Mouse (Mus musculus) adrenal gland, adult (tissue): ENCODE measurements around the gene Col4a3.

ENCODE experiments used
- DNase-seq, 2 experiments: peaks; one replicate each; pipeline ENCODE4 v3.0.0; 2022 to 2023; ENCODE audit warnings: low spot score in 1 of 2; ENCODE audit not compliant: inconsistent age in 2 of 2

Gene Col4a3

DNA sequence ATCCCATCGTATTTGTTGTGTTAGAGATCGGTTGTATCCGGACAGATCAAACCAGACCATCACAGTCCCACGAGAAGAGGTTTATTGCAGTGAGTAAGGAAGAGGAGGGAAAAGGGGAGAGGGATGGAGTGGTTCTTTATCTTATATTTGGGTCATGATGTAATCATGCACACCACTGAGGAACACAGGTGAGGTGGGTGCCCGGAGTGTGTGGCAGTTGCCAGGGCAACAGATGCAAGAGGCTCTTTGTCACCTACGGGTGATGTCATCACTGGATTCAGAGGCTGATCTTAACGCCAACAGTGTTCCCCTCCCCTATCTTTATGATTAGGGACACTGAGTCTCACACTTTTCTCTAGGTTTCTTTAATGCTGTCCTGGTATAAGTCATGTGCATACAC is 18.6 kb downstream of the Col4a3 start:
- DNase-seq = no peak

DNA sequence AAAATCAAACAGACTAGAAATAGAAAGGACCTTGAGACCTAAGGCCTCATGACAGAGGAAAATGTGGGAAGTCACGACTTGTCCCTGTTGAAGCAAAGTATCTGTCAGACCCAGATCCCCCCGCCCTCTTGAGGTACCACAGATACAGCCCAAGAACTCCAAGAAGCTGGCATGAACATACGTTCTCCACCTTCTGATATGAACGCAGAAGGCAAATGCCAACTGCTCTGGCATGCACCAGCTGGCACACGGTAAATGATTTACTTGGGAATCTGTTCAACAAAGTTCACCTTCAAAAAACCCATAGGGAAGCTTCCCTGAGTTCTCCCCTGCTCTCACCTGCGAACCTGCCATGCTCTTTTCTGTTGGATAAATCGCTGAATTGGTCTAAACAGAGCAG is 19.1 kb downstream of the Col4a3 start:
- no peak for DNase-seq

DNA sequence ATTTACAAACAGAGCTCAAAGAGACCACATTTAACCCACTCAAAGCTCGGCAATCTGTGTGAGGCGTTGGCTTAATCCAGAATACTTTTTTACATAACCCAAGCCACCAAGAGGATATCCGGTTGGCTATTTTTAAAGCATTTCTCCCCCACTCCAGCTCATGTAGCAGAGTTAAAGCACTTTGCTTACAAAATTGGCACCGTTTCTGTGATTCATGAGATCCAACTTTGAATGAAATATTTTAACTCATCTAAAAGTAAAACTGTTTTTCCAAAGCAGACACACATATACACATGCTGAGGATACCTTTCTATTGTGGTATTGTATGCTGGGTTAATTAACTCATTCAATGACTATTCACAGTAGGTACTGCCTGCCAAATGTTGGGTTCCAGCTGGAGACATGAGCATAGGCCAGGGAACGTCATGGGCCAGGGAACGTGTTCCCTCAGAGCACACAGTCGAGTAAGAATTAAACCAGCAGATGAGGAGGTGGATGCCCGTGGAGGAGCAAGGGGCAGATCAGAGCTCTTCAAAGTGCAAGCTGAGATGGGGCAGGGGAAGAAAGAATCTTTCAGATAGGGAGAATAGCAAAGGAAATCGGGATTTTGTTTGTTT is 22.0 kb downstream of the Col4a3 start:
- DNase-seq = no peak

DNA sequence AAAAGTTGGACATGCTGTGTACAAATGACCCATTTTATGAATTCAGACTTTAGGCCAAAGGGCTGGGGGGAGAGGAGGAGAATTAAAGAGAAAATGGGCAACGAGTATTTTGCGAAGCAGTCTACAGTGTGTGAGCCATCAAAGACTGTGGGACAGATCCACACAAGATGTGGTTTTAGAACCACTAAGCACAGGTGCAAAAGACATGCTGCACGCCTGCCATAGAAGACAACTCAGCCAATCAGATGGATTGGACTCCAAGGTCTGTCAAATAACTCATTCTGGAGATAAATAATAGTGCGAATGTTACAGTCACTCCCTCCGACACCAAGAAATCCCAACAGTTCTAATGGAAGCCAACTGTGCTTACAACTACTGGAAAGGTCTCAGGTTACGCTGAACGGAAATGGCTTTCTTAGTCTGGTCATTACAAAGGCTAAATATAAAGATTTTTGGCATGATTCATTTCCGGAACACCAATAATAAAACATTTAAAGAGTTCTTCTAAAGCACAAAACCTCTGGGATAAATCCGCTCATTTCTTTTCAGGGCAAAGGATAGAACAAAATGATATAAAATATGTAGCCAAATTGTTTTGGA is 25.4 kb downstream of the Col4a3 start:
- DNase-seq = no peak

DNA sequence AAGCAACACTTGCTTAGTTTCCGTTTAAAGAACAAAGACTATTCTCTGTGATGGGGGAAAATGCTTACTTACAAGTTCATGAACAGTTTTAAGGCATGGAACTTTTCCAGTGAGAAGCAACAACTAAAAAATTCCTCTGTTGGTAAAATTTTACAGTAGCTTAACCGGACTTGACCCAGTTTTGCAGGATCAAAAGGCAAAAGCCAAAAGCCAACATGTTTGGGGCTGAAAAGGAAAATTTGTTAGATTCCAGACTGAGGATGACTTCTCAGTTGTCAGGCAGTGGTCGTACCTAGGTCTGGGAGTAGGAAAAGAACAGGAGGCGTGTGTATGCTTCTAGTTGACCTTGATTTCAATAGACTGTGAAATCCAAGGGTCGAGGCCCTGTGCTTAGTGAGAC is 31.3 kb downstream of the Col4a3 start:
- DNase-seq = no peak

DNA sequence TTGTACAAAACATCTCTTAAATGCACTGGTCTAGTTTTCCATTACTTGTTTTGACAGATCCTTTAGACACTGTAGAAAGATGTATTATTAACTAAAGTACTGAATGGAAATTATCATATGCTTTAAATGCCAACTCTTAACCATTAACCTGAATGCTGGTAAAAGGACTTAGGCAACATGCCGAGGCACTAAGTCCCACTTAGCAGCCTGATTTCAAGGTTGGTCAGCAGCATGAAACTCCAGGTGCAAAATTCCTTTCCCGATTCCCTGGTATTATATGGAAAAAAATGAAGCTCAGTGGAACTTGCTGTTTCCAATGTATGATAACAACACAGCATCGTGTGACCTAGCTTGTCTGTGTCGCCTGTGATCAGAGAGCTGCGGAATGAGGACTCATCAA is 31.9 kb downstream of the Col4a3 start:
- DNase-seq = no peak

DNA sequence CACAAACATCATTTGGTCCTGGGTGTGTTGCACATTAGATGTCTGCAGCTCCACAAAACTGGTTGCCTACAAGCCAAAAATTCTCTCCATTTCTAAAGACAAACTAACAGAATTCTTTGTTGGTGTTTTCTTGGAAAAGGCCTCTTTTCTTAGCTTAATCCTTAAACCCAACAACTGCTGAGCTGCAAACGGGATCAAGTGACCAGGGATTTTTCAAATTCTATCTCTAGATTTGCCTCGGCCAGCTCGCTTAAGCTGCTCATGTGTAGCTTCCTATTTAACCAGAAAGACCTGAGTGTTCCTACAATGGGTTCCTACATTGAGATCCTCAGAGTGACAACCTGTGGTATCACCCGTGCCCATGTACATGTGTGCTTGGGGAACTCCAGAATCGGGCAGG is 33.3 kb downstream of the Col4a3 start:
- no peak for DNase-seq

DNA sequence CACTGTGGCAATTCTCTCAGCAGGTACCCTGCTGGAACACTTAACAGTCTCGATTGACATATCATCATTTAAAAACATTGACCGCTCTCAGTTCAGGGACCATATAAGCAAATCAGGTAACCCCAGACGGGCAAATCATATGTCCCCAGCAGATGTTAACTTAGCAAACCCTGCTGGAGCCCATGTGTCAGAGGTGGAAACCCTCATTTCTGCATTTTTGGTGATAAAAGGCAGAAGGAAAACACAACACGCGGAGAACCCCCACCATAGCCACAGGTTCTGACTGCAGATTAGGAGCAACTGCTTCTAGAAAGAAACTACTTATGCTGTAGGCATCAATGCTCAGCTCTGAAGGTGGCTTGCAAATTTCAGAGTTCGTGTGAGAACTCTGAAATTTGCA is 38.2 kb downstream of the Col4a3 start:
- DNase-seq = no peak

DNA sequence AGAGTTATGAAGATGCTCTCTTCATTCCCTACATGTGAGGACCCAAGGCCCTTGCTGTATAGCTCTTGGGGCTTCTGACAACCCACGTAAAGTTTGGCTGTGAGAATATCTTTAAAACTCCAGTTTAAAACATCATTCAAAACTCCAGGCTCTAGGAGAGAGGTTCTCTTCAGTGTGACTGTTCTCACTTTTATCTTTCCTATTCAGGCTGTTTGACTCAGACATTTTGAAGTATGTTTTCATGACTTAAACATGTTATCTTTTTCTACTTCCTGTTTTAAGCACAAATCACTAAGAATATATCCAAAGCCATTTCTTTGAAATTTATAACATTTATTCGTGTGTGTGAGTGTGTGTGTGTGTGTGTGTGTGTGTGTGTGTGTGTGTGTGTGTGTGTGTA is 38.8 kb downstream of the Col4a3 start:
- no peak for DNase-seq

DNA sequence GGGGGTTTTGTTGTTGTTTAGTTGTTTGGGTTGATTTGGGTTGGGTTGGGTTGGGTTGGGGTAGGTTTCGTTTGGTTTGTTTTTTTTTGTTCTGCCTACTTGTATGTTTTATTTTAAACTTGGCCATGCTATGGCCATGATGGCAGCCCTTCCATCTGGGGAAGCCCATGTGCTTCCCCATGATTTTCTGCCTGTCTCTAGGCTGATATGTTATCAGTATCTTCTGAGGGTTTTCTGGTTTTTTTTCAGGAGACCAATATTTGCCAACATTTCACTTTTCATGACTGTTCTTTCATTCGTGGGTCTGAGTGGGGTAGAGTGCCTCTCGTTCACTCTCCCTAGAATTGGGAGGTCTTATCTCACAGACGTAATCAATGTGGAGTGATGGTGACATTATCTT is 40.9 kb downstream of the Col4a3 start:
- no peak for DNase-seq

DNA sequence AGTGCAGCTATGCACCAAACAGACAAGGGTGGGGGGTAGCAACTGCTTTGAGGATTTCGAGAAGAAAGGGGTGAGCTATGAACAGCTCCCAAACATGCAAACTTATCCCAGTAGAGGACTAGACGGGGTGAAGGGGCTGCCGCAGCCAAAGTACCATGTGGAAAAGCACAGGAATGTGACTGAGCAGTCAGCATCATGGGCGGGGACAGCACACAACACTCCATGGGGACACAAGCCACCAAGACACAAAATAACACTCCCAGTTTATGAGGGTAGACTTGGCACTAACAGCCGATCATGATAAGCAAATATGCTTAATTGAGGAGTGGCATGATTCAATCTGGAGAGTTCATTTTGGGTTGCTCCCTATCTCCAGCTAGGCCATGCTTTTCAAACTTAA is 42.8 kb downstream of the Col4a3 start:
- no peak for DNase-seq

DNA sequence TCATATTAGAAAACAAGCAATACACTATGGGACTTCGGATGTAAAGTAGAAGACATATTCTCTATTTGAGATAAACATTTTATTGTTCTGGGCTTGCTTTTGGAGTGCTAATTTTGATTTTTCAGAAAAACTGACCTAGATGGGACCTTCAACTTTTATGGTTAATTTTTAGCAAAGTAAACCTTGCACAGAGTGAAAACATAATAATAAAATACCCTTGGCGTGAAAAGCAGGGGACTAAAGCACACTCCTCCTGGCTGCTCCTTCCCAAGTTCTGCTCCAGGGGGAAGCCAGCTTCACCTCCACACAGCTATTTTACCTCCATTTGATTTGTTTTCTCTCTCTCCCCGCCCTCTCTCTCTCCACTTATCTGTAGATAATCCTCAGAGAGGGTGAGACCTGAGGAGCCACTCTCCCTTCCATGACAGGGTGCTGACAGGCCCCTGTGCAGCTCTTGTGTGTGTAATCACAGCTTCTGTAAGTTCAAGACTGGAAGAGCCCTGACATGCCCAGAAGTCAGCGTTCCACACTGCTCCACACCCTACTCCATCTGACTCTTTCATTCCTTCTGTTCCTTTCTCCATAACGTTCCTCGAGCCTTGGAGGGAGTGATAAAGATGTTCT is 44.6 kb downstream of the Col4a3 start:
- no peak for DNase-seq

DNA sequence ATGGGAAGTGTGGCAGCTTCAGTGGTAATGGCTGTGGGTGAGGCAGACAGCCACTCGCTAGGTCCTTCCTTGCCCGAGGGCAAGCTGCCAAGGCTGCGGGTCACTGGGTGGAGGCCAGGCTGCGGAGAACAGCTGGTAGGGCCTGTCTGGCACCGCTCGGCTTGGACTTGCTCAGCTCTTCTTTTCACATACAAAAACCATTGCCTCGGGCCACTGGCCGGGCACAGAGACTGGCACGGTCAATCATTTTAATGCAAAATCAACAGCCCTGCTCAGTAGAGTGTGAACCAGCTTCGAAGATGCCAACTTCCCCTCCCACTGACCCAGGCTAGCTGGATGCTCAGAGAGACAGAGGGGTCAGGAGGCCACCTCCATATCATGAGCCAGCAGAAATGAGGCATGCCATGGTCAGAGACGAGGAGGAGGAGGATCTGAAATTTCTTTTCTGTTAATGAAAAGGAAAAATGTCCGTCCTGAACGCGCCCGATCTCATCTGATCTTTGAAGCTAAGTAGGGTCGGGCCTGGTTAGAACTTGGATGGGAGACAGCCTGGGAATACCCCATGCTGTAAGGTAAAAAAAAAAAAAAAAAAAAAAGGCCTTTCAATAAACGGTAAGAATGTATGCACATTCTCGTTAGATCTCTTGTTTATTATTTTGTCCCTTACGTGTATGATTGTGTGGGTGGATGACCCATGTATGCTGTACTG is 48.0 kb downstream of the Col4a3 start:
- peak; percentile 70 to 87 for DNase-seq

DNA sequence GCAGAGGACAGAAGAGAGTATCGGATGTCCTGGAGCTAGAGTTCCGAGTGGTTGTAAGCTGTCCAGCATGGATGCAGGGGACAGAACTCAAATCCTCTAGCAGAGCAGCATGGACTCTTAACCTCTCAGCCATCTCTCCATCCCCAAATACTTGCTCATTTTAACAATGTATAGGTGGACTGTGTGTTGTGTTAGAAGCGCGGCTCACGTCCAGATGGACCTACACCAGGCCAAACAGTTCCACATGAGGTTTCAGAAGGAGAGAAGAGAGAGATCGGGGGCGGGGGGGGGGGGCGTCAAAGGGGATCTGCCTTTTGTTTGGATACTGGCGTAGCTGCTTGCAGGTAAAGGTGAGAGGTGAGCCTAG is 48.5 kb downstream of the Col4a3 start:
- no peak for DNase-seq

DNA sequence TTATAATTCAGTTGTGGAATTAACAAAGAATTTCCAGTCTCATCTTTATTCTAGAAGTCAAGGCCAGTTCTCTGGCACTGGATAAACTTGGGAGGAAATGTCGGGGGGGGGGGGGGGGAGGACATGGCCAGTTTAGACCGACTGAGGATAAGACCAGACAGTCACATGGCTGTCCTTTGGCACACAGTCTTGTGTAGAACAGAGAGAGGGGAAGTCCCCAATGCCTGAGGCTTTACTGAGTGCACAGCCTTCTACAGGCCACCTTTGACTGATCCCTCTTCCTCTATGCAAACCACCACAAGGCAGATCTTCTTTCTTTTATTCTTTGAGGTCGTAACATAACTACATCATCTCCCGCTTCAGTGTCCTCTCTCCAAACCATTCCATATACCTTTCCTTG is 49.6 kb downstream of the Col4a3 start:
- DNase-seq = peak; percentile 34 to 57

DNA sequence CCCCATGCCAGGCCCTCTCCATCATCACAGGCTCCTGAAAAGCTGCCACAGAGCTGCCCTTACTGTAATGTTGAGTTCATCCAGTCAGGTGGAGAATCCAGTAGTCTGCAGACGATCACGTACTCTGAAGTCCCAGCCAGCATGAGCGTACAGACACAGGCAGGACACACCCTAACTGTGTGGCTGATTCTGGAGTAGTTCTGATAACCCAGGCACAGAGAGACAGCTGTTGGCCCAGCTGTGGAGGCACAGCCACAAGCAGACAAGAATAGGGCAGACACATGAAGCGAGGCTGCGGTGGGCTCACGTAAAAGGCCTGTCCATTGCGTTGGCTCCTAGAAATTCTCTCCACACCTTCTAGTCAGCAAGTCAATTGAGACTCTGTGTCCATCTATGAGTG is 50.7 kb downstream of the Col4a3 start:
- no peak for DNase-seq

DNA sequence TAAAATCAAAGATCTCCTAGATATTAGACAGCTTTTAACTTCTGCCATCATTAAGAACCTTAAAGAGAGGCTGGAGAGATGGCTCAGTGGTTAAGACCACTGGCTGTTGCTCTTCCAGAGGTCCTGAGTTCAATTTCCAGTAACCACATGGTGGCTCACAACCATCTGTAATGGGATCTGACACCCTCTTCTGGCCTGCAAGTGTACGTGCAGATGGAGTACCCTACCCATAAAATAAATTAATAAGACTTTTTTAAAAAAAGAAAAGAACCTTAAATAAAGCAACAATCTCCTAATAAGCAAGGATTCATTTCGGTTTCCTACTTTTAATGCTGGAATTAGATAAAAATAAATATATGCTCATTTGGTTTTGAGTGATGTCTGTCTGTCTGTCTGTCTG is 51.7 kb downstream of the Col4a3 start:
- DNase-seq = no peak

DNA sequence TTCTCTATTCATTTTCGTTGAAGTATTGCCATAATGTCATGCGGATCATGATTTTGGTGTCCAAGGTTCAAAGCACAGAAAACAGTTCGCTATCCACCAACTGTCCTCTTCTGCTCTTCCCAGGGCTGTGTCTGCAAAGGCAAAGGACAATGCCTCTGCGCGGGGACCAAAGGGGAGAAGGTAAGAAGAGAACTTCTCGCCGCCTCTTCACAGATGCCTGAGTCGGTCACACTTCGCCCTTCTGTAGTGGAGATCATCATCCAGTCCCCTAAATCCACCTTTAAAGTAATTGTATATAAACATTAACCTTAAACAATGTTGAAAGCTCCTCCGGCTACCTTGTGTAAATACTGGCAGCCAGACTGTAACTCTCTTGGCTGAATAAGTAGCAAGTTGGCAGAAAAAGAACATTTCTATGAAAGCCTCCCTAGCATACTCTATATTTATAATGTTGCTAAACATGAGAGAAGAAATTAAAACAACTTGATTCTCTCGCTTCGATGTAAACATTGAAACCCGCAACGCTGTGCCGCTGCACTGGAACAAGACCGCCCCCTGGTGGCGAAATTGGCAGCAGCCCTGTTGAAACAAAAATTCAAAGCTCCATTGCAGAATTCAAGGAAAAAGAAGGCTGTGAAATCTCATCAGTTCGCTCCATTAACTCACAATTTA is 54.7 kb downstream of the Col4a3 start:
- peak; percentile 53 to 87 for DNase-seq

DNA sequence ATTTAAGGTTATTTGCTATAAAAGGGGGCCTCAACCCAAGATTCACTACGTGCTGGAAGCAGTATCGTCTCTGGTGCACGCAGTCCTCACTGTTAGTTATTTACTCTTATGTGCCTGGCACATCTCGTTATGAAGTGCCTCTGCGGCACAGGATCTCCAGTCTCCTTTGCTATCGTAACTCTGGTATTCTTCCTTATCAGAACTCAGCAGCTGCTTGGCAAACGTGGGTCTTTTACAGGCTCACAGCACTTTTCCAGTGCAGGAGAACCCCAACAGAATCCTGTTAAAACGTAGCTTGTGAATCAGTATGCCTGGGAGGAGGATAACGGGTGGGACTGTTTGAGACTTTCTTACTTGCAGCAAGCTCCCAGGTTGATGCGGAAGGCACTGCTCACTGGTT is 61.3 kb downstream of the Col4a3 start:
- DNase-seq = no peak

DNA sequence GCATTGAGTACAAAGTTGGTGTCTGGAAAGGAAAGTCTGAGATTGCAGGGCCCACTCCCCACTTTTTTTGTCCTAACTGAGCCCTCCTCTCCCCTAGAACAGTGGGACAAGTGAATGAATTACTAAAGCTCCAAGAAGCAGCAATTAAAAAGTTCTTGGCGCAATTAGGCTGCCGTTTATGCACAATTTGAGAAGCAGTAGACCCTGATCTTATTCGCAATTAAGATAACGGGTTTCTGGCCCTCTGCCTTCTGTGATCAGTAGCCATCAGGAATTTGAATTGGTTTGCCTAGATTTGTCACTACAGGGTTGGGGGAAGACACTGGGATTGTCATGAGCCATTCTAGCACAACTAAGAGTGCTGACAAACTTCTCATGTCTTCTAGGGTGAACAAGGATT is 64.1 kb downstream of the Col4a3 start:
- DNase-seq = no peak

DNA sequence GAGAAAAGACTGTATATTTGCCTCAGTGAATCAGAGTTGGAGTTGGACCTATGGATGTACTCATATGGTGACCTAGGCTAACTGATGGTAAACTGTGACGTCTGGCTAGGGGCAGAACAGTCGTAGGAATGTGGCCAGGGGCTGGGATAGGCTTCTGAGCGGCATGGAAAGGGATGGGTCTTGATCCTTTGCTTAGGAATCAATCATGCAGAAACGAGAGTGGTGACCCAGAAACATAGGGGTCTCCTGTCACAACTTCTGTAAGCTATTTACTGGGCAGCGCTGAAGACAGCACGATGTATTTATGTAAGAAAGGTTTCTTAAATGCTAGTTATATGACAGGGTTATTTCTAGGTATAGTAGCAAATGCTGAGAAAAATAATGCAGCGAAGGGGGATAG is 67.3 kb downstream of the Col4a3 start:
- DNase-seq = no peak

DNA sequence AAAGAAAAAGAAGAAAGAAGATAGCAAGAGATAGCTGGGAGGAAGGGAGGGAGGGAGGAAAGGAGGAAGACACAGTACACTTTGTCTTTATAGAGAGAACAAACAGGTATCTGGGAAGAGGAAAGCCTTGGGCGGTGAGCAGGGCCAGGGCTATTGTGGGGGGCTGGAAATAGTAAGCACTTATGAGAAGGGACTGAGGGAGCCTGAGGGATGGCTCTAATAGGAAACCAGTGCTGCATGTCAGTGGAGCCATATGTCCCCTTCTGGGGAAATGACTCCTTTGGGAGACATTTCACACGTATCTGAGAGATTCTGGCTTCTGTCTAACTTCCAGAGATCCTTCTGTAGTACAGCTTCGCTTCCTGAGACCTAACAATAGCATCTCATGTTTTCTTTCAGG is 69.7 kb downstream of the Col4a3 start:
- no peak for DNase-seq
